Mouse (Mus musculus): ENCODE measurements around the gene Zfp385b. TPM values are rescaled to one million over a fixed set of nuclear protein-coding genes. Genes with fewer than 3 reads are reported as not detected.

Zfp385b gene
- total RNA-seq, 2 experiments from 2014 or later: not detected

GRCm38 (mm10) chr2:77593461-77593860, 226.0 kb downstream of the Zfp385b start:
- no peak for ATAC-seq (replicated peaks; ENCODE audit: poor library complexity)

DNA sequence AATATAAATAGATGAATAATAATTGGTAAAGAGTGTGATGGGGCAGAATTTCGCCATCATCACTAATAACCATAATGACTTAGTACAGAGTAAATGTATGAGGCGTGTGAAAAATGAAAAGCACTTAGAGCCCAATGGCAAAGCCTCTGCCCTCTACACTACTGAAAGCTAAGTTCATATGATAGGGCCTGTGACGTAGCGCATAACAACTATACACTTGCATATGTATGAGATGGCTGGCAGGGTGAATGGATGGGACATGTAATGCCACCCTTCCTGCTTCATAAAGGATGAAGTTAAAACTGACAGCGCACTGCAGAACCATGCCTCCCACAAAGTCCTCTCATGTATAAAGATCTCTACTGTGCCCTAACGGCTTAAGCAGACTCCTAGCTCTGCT, 226.9 kb downstream of the Zfp385b start:
- no peak for ATAC-seq (replicated peaks; ENCODE audit: poor library complexity)

GRCm38 (mm10) chr2:77589205-77589901, 230.1 kb downstream of the Zfp385b start:
- no peak for ATAC-seq (replicated peaks; ENCODE audit: poor library complexity)

DNA sequence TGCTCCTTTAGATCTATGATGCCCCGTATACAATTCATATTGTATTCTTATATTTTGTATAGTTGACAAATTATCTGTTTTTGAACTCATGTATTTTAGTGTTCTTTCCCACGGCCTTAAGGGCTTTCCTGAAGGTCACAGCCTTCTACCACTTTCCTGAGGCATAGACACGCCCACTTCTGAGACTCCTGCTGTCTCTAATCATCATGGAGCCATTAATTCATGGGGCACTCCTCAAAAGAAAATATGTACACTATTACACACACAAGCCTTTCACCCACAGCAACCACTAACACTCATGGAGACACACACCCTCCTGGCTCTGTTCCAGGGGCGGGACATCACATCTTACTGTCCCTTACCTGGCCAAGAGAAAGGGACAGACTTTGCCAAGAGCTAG, 232.1 kb downstream of the Zfp385b start:
- no peak for ATAC-seq (replicated peaks; ENCODE audit: poor library complexity)

DNA sequence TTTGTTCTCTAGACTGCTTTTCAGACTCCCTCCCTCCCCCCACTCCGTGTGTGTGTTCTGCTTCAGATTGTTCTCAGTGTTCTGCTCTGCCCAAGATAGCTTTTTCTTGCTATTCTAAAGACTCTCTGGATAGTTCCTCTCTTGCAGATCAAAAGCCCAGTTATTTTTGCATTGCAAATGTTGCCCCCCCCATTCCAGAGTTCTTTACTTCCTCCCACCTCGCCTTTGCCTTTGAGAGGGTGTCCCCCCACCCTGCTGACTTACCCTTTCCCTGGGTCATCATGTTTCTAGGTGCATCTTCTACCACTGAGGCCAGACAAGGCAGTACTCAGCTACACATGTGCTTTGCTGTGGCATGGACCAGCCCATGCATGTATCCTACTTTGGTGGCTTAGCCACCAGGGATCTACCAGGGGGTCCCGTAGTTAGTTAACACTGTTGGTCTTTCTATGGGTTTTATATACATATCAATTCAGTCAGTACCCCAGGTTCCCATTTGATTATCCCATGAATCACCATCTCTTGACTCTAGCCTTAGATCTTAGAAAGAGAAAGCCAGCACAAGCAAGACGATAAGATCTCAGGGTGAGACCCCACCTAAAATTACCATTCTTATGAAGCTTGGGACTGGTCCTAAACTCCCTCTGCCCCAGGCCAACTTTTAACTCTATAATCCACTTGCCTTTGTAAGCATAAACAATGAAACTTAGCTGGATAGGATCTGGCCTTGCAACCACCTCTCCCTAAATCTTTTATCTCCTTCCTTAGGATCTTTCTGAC, 232.7 kb downstream of the Zfp385b start:
- no peak for ATAC-seq (replicated peaks; ENCODE audit: poor library complexity)

DNA sequence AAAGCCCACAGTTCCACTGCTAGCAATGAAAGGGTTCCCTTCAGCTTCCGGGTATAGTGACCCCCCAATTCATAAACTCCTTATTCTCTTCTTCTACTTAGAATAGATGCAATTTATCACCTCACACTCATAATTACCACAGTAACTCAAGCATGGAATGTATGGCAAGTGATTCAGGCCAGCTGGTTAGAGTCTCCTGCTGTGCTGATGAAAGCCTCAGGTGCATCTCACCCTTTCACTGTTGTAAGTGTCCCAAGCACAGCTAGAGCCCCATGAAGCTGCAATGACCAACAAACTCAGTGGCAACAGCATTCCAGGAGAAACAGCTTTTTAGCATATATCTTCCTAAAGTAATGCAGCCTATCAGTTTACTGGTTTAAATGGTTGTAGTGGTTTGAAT, 235.9 kb downstream of the Zfp385b start:
- ATAC-seq (replicated peaks; ENCODE audit: poor library complexity): no peak

GRCm38 (mm10) chr2:77576571-77576970, 242.9 kb downstream of the Zfp385b start:
- no peak for ATAC-seq (replicated peaks; ENCODE audit: poor library complexity)

- ATAC-seq (replicated peaks; ENCODE audit: poor library complexity): no peak
Measured at GRCm38 (mm10) chr2:77567528-77568435, 251.7 kb downstream of the Zfp385b start.

- ATAC-seq (replicated peaks; ENCODE audit: poor library complexity): no peak
Measured at GRCm38 (mm10) chr2:77563706-77564105, 255.7 kb downstream of the Zfp385b start.

DNA sequence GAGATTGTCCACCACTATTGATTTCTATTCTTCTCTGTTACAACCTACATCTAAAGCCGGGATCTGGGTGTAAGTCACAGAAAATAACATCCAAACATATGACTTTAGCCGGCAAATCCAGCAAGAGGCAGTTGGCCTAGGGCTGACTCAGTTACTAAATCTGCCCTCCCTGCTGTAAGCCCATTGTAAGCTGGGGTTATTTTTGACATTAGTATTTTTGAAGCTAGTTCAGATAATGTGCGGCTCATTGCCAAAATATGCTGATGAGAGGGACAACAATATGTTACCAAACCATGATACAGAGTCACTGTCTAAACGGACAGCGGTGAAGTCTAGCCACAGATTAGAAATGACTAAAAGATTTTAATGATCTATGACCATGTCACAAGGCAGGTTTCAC, 257.5 kb downstream of the Zfp385b start:
- ATAC-seq (replicated peaks; ENCODE audit: poor library complexity): no peak

GRCm38 (mm10) chr2:77556938-77557337, 262.5 kb downstream of the Zfp385b start:
- ATAC-seq (replicated peaks; ENCODE audit: poor library complexity): no peak

- ATAC-seq (replicated peaks; ENCODE audit: poor library complexity): no peak
Measured at GRCm38 (mm10) chr2:77555980-77556379, 263.5 kb downstream of the Zfp385b start.

GRCm38 (mm10) chr2:77552675-77553074, 266.8 kb downstream of the Zfp385b start:
- no peak for ATAC-seq (replicated peaks; ENCODE audit: poor library complexity)

GRCm38 (mm10) chr2:77543388-77543787, 276.1 kb downstream of the Zfp385b start:
- no peak for ATAC-seq (replicated peaks; ENCODE audit: poor library complexity)

- ATAC-seq (replicated peaks; ENCODE audit: poor library complexity): no peak
Measured at GRCm38 (mm10) chr2:77542605-77543004, 276.8 kb downstream of the Zfp385b start.

GRCm38 (mm10) chr2:77541681-77542080, 277.8 kb downstream of the Zfp385b start:
- ATAC-seq (replicated peaks; ENCODE audit: poor library complexity): no peak

- ATAC-seq (replicated peaks; ENCODE audit: poor library complexity): no peak
Measured at GRCm38 (mm10) chr2:77540860-77541259, 278.6 kb downstream of the Zfp385b start.

GRCm38 (mm10) chr2:77536556-77536955, 282.9 kb downstream of the Zfp385b start:
- ATAC-seq (replicated peaks; ENCODE audit: poor library complexity): no peak

DNA sequence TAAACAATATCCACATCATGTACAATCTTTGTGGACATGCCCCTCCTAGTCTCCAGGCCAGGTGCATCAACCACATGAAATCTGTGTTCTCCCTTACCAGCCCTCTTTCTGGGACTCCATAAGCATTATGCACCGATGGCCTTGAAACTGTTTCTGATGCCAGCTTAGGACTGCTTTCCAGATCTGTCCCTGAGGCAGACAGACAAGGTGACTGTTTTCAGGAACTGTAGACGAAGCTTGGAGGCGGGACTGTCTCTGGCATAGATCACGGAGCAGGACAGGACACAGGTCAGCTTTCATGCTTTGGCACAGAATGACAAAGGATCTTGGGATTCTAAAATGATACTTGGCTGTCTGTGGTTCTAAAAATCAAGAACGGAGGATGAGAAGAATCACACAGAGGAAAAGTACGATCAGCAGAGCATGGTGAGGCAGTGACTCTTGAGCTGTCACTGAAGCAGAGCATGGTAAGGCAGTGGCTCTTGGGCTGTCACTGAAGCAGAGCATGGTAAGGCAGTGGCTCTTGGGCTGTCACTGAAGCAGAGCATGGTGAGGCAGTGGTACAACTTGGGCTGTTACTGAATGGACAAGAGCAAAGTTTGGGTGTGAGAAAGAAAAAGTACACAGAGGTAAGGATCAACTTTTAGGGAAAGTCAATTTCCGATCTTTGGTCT, 291.2 kb downstream of the Zfp385b start:
- ATAC-seq (replicated peaks; ENCODE audit: poor library complexity): no peak

GRCm38 (mm10) chr2:77527616-77528015, 291.8 kb downstream of the Zfp385b start:
- ATAC-seq (replicated peaks; ENCODE audit: poor library complexity): no peak

DNA sequence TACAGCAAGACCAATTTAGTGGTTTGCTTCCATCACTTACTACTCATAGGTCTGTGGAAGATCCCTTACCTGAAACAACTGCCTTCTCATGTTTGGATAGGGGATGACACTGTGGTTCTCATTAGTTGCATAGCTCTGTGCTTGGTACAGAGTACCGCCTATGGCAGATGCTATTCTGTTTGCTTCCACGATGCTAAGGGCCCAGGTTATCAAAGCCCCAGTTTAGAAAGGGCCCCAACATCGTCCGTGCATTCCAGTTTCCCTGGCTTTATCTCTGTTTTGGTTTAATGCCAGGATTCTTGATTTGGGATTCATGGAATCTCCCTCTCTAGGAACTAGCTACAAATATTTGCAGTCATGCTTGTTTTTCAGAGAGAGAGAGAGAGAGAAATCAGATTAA, 292.6 kb downstream of the Zfp385b start:
- ATAC-seq (replicated peaks; ENCODE audit: poor library complexity): no peak
